Mouse (Mus musculus) heart, postnatal 36 days (tissue): Measurements from ENCODE around the gene Hyal6. TPM values are rescaled to one million over a fixed set of nuclear protein-coding genes. Genes with fewer than 3 reads are reported as not detected.

Source experiments
- DNase-seq, 2 experiments: peaks; one replicate each; pipeline ENCODE4 v3.0.0; 2021 to 2022
- intact Hi-C: fragments of 180-260 bp; cut with DNase I; formaldehyde crosslinking; loops from one replicate; pipeline ENCODE4 v1.15.1; 2025
- total RNA-seq, 2 experiments: library from RNA; stranded (reverse); gene quantifications; 2 replicates each; pipeline ENCODE4 v1.2.3; 2021

Hyal6 gene
- total RNA-seq: not detected

DNA sequence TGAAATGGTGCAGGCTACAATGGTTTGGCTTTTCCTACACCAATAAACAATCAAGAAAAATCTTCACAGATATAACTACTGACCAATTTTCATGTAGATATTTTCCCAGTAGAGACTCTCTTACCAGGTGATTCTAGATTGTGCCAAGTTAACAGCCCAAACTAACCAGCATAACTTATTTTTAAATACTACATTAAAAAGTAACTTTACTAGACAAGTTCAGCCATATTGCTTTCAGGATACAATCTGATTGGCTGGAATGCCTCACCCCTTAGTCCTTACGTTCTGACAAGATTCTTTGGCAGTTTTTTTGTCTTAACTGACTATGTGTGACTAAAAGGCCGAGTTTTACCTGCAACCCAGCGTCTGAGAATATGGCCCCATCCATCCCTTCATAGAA, at the start of gene Hyal6:
Hyal6 (plus strand) TSS at position 301 of the 400 bp plus-strand sequence.
- no peak for DNase-seq
- intact Hi-C loops: no loop called here

DNA sequence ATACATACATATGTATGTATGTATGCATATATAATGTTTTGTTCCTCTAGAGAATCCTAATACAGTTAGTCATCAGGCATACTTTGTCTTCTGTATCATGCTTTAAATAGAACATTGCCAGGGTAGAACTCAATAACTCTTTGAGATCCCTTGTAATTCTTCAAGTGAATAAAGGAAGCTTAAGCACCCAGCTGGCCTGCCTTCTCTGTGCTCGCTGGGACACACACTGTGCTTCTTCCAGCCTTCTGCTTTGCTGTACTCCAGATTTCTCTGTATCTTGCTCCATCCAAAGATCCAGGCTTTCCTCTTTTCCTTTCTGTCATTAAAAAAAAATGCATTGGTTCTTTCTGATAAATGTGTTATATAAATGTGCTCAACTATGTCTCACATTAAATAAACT, 45.2 kb upstream of the Hyal6 start:
- intact Hi-C loops: no loop called here
- no peak for DNase-seq

DNA sequence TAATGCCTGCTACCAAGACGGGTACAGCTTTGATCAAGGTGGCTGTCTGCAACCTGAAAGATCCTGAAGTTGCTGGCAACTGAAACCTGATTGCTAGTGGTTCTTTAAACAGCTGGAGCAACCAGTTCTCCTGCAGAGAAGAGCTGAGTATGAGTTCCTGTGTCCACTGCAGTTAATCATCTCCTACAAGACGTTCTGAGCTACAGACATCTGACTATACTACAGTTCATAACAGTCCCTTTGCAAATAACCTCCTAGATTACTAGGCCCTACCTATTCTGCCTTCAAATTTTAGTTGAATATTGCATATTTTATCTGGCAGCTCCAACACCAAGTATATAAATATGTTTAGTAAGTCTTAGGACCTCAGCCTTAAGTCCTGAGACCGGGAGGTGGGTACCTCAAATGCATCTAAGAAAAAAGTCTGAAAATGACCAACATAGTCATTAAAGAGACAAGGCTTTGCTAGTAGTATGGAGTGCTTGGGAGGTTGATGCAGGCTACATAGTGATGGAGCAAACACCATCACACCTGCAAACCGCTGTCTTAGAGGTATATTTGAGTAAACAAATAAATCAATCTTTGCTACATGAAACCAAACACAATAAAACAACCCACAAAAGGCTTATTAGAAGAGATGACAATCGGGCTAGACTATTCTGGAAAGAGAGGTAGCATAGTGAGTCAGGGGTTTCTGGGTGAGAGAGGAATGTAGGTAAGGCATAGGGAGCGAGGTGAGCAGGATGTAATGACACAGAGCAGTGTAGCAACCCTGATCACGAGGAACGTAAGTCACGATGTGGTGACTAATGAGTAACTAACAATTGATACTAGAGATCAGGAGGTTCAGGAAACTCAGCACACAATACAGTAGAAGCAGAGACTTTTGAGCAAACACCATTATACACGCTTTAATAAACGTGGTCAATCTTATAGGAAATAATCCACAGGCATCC, 38.3 kb upstream of the Hyal6 start:
- intact Hi-C loops: no loop called here
- no peak for DNase-seq

DNA sequence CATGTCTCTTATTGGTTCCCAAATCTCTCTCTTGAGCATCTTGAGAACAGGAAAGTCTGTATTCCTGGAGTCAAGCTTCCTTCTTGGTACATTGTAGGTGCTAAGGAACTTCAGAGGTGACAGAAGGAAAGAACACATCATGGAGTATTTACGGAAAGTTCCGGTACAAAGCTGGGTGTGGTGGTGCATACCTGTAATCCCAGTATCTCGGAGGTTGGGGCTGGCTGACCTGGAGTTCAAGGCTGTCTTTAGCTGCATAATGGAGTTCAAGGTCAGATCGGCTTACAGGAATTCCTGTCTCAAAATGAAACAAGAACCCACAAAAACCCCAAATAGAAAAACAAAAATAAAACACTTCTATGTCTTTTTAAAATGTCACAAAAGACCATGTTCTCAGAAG, 36.9 kb upstream of the Hyal6 start:
- intact Hi-C loops: no loop called here
- no peak for DNase-seq

DNA sequence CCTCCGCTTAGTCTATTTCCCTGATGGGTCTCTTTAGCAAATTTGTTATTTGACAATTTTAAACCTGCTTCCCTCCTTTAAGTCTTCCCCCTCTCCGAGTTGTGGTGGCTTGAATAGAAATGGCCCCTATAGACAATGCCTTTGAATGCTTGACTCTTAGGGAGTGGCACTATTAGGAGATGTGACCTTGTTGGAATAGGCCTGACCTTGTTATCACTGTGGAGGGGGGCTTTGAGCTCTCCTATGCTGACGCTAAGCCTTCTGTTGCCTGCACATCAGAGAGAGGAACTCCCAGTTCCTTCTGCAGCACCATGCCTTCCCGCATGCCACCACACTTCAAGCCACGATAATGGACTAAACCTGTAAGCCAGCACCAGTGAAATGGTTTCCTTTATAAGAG, 35.8 kb upstream of the Hyal6 start:
- intact Hi-C loops: no loop called here
- DNase-seq: no peak

DNA sequence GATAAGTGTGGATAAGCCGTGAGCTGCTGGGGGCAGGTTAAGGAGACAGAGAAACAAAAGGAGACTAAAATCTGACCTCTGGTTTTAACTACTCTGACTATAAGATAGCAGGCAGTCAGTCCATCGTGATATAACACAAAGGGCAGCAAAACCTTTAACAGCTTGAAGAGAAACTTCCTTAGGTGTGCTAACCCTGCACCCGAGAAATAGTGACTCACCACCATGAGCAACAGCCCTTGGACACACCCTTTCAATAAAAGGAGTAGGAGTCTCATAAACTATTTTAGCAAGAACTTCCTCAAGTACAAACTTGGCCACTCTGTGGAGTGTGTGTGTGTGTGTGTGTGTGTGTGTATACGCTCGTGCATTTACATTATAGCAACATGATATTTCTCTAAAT, 26.0 kb upstream of the Hyal6 start:
- intact Hi-C loops: no loop called here

DNA sequence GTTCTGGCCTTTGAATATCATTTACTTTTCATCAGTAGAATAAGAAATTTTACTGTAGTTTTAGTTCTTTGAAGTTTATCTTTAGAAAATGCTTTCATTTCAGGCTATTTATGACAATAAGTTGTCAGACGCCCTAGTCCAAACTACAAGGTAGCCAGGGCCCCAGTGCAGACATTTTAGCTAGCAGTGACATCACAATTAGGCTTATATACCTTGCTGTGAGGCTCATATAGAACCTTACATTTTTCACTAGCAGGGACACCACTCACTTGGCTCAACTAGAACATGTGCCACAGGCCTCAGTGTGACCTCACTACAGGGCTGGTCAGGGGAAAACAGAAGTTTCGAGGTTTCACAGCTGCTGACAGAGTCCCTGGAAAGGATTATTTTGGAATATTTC, 25.5 kb upstream of the Hyal6 start:
- no peak for DNase-seq
- intact Hi-C loops: no loop called here

More for the DNA sequence above, 26.0 kb upstream of the Hyal6 start:
- no peak for DNase-seq

DNA sequence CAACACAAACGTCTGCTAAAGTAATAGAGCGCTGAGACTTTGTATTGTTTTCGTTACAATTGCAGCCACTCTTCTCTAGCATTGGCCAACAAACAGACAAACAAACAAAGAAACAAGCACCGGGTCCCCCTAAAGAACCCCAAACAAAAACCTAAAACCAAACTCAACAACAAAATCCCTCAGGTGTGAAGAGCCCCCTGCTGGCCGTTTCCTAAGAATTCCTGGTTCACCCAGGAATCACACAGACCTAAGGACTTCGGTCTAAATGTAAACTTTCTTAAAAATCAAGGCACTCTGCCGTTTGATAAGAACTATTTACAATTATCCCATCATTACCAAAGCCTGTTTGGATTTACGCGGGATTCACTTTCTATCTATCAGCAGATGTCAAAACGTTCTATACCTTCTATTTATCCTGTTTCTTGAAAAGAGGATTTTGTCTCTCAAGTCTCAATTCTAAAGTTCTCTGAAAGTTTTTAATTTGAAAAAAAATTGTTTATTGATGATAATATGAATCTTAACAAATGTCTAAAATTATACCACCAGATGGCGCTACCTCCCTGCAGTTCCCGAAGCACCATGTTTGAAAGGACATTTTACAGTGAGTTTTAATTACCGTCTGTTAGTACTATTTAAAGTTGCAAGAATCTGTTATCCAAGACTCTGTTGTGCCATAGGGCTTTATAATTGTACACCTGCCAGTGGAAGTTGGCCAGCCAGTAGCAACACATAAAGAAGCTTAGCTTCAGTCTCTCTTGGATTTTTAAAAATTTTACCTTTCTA, 11.5 kb upstream of the Hyal6 start:
- intact Hi-C loops: loop anchor here (1.0 to 5.0 kb wide), 6 partner anchors 54 to 306 kb away; partner anchors contain the start of gene Wasl
- DNase-seq: peak in 1 of 2 experiments; percentile 50

DNA sequence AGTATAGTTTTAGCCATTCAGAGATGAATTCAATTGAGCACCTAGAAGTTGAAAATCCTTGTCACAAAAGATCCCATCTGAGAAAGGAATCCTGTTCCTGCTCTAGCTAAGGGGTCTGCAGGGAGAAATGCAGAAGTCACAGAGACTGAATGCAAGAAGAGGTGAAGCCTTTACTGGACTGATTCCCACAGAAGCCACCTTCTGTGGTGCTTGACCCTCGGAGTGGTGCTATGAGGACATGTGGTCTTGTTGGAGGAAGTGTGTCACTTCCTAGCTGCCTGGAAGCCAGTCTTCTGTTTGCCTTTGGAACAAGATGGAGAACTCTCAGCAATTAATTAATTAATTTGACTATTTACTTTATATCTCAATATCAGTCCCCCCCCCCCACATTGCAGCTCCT, 4.9 kb upstream of the Hyal6 start:
- no peak for DNase-seq
- intact Hi-C loops: no loop called here

DNA sequence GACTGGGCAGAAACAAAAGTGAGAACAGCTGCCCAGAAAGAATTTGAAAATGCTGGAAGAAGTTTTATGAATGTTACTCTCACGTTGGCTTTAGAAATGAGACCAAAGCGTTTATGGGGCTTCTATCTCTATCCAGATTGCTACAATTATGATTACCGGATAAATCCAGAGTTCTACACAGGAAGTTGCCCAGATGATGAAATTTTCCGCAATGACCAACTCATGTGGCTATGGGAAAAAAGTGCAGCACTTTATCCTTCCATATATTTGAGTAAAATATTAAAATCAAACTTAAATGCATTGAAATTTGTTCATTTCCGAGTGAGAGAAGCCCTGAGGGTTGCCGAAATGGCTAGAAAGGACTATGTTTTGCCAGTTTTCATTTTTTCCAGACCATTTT, 1.5 kb downstream of the Hyal6 start:
- DNase-seq: no peak
- intact Hi-C loops: no loop called here

DNA sequence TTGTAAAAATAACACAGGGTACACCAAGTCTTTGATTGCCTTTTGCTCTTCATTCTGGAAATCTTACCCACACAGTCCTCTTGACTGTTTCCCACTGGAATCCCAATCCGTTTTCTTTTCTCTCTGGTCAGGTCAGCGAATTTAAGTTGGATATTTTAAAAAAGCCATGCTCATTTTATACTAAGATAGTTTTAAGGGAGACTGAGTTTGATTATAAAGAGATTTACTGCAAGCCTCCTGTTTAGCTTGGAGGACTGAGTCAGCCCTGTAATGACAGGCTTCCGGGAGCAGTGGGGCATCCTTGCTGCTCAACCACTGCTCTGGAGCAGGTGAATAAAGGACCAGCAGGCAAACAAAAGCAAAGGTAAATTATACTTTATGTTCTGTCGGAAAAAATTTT, 15.0 kb downstream of the Hyal6 start, which contains the start of gene Hyal4:
Hyal4 (plus strand) TSS at position 301 of the 400 bp plus-strand sequence.
- intact Hi-C loops: no loop called here
- no peak for DNase-seq

DNA sequence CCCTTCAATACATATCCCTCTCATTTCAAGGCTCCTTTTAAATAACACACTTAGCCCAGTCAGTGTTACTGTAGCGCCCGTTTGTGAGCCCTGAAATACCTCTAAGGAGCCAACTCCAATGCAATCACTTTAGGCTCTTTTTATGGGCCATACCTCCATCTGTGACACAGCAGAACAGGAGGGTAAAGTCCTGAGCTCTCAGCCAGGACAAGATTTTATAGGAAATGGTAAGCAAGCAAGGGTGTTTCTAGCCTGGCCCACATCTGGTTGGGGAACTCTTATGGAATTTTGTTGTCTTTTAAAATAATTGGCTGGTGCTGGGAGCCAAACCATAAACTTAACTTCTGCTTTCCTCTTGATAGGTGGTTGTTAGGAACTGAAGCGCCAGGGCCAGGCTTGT, 26.2 kb downstream of the Hyal6 start:
- intact Hi-C loops: no loop called here
- no peak for DNase-seq

DNA sequence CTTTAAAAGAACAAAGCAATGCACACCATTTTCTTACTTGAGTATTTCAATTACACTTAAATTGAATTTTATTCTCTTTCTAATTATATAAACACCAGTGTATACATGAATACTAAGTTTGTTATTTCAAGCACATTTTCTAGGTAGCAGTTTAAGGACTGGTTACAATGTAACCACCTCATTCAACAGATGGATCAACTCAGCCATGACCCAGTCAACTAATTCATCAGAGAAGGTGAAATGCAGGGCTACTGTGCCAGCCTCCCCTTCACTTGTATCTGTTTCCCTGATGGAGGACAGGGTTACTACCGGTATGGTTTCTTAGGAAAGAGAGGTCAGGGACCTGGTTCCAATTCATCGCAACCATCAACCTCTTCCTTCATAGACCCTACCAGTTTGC, 33.2 kb downstream of the Hyal6 start:
- intact Hi-C loops: no loop called here
- DNase-seq: no peak

DNA sequence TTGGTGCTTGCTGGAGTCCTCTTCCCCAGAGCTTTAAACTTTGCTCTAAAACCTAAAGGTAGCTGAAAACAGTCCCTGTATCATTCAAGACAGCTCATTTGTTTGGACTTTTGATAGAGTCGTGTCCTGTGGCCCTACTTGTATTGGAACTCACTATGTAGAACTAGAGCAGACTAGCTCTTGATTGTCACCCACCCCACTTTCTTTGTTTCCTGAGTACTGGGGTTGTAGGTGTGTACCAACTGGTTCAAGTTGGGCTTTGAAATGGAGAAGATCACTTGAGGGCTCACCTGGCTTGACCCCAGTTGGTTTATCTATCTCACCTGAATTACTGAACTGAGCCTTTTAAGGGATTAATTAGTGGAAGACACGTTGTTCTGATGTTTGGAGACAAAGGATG, 46.1 kb downstream of the Hyal6 start:
- intact Hi-C loops: no loop called here
- DNase-seq: no peak

DNA sequence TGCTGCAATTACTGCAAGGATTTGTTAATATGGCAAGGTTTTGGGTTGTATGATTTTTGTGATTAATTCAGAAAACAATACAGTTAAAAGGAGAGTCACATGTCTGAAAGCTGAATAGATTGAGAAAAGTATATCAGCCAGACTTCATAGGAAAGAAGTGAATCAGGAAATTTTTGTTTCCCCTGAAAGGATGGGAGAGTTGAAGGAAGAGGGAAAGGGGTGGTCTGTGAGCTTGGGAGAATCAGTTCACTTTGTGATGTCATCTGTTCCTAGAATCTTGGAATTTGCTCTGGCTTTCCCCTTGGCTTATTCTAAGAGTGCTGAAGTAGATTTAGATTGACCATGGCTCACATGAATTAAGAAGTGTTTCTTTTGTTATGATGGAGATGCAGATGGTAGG, 57.8 kb downstream of the Hyal6 start, which contains the start of gene Spam1:
Spam1 (plus strand) TSS at position 301 of the 400 bp plus-strand sequence.
- no peak for DNase-seq
- intact Hi-C loops: no loop called here

Other genes with a start within 250 kb of the Hyal6 start
- gene Iqub, start 218.2 kb upstream of the Hyal6 start, total RNA-seq: under 1 TPM; 0.42 to 0.46 TPM
- gene Ndufa5, start 205.2 kb upstream of the Hyal6 start, total RNA-seq: 1,000 to 10,000 TPM; 1,562 to 1,637 TPM
- gene Asb15, start 205.1 kb upstream of the Hyal6 start, total RNA-seq: 10 to 100 TPM; 52.2 to 59.3 TPM
- gene Lmod2, start 135.5 kb upstream of the Hyal6 start, total RNA-seq: 1,000 to 10,000 TPM in 1 of 2 experiments, 100 to 1,000 TPM in 1; 760 to 1,125 TPM
- gene Wasl, start 68.2 kb upstream of the Hyal6 start, total RNA-seq: 10 to 100 TPM; 26.4 to 32.7 TPM
- gene Hyal4, start 15.1 kb downstream of the Hyal6 start, total RNA-seq: not detected
- gene Spam1, start 57.9 kb downstream of the Hyal6 start, total RNA-seq: not detected
- gene Hyal5, start 124.8 kb downstream of the Hyal6 start, total RNA-seq: not detected
- under 1 TPM in 1 of 2 experiments, not detected in 1; 0.06 TPM for gene Tmem229a, start 223.1 kb downstream of the Hyal6 start, total RNA-seq